Mouse (Mus musculus): ENCODE data around the gene Uroc1. TPM values are rescaled to one million over a fixed set of nuclear protein-coding genes. Genes with fewer than 3 reads are reported as not detected.
A peak's percentile ranks its signal among the peaks of the same experiment; 100 is the strongest.

Uroc1 gene
- polyA plus RNA-seq, 2 experiments: 9.6 to 17.5 TPM

- 8% methylated on average over 22 of the region's 22 CpGs for WGBS (ENCODE audit: insufficient replicate concordance)
- H3K27ac ChIP-seq: no peak within 1 kb of the TSS
- DNase-seq (ENCODE audit: low read depth in 3 of 3, low spot score in 3 of 3): peak in 1 of 3 experiments; percentile 15
Measured at GRCm38 (mm10) chr6:90324991-90325390, 8.1 kb upstream of the Uroc1 start, which contains the start of gene Chst13. Chst13 (minus strand) TSS chr6:90325185.

GRCm38 (mm10) chr6:90327670-90328069, 5.4 kb upstream of the Uroc1 start:
- H3K4me1 ChIP-seq (replicated peaks; ENCODE audit: control insufficient read depth in 2 of 2, insufficient read depth in 2 of 2, low read length in 1 of 2): peaks cover 0 to 2% of the 10 kb centered on the region in 2 experiments; a peak in 1 of 4 replicates
- H3K27me3 ChIP-seq (ENCODE audit: control insufficient read depth, insufficient read depth, low read length): no peaks in the 10 kb centered on the region
- DNase-seq (ENCODE audit: low read depth in 3 of 3, low spot score in 3 of 3) (no peak), ATAC-seq (ENCODE audit: insufficient read depth) (no peak)
- H3K9me3 ChIP-seq (ENCODE audit: control insufficient read depth, low read length): no peaks in the 10 kb centered on the region
- no peak overlapping the region for H3K27ac ChIP-seq
- no peak overlapping the region for H3K9ac ChIP-seq (replicated peaks)
- H3K4me3 ChIP-seq (ENCODE audit: insufficient read depth in 1 of 2, low read depth in 2 of 2, low read length in 2 of 2): no peak overlapping the region
- 11% methylated on average over 6 of the region's 6 CpGs for WGBS (ENCODE audit: insufficient replicate concordance)
- TF ChIP-seq CTCF (IDR thresholded peaks at IDR 0.05; ENCODE audit: low read depth) (peak; percentile 53), EP300 (IDR thresholded peaks at IDR 0.05; ENCODE audit: low read depth) (no peak)
- H3K4me2 ChIP-seq (ENCODE audit: low read depth): no peak overlapping the region
- no peaks in the 10 kb centered on the region for H3K36me3 ChIP-seq (replicated peaks; ENCODE audit: control insufficient read depth, insufficient read depth, low read depth)

More at GRCm38 (mm10) chr6:90324991-90325390, 8.1 kb upstream of the Uroc1 start, which contains the start of gene Chst13:
- ATAC-seq (ENCODE audit: insufficient read depth): peak; percentile 47; the same call in 1 of the 2 replicates
- Histone ChIP-seq H3K4me1 (replicated peaks; ENCODE audit: control insufficient read depth in 2 of 2, insufficient read depth in 2 of 2, low read length in 1 of 2) (peaks cover 0 to 6% of the 10 kb centered on the region in 2 experiments; a peak in 1 of 4 replicates), H3K27me3 (ENCODE audit: control insufficient read depth, insufficient read depth, low read length) (no peaks in the 10 kb centered on the region), H3K4me3 (ENCODE audit: insufficient read depth in 1 of 2, low read depth in 2 of 2, low read length in 2 of 2) (peak within 1 kb of the TSS; percentile 20 to 47), H3K36me3 (replicated peaks; ENCODE audit: control insufficient read depth, insufficient read depth, low read depth) (no peaks in the 10 kb centered on the region), H3K9me3 (ENCODE audit: control insufficient read depth, low read length) (no peaks in the 10 kb centered on the region), H3K9ac (replicated peaks) (no peak within 1 kb of the TSS), H3K4me2 (ENCODE audit: low read depth) (peak within 1 kb of the TSS; percentile 49)
- TF ChIP-seq CTCF (IDR thresholded peaks at IDR 0.05; ENCODE audit: low read depth) (no peak), EP300 (IDR thresholded peaks at IDR 0.05; ENCODE audit: low read depth) (no peak)

GRCm38 (mm10) chr6:90329953-90330352, 3.1 kb upstream of the Uroc1 start:
- no peak overlapping the region for H3K27ac ChIP-seq
- no peak for TF ChIP-seq CTCF (IDR thresholded peaks at IDR 0.05; ENCODE audit: low read depth)
- no peak for TF ChIP-seq EP300 (IDR thresholded peaks at IDR 0.05; ENCODE audit: low read depth)
- peaks cover 0 to 2% of the 10 kb centered on the region in 2 experiments; a peak in 1 of 4 replicates for H3K4me1 ChIP-seq (replicated peaks; ENCODE audit: control insufficient read depth in 2 of 2, insufficient read depth in 2 of 2, low read length in 1 of 2)
- no peak overlapping the region for H3K9ac ChIP-seq (replicated peaks)
- no peaks in the 10 kb centered on the region for H3K9me3 ChIP-seq (ENCODE audit: control insufficient read depth, low read length)
- no peaks in the 10 kb centered on the region for H3K27me3 ChIP-seq (ENCODE audit: control insufficient read depth, insufficient read depth, low read length)
- 35% methylated on average over 1 of the region's 1 CpGs for WGBS (ENCODE audit: insufficient replicate concordance)
- no peaks in the 10 kb centered on the region for H3K36me3 ChIP-seq (replicated peaks; ENCODE audit: control insufficient read depth, insufficient read depth, low read depth)
- no peak for ATAC-seq (ENCODE audit: insufficient read depth)
- H3K4me2 ChIP-seq (ENCODE audit: low read depth): no peak overlapping the region
- no peak for DNase-seq (ENCODE audit: low read depth in 3 of 3, low spot score in 3 of 3)
- H3K4me3 ChIP-seq (ENCODE audit: insufficient read depth in 1 of 2, low read depth in 2 of 2, low read length in 2 of 2): no peak overlapping the region

- 35% methylated on average over 3 of the region's 3 CpGs for WGBS (ENCODE audit: insufficient replicate concordance)
- Histone ChIP-seq H3K27ac (no peak overlapping the region), H3K4me3 (ENCODE audit: insufficient read depth in 1 of 2, low read depth in 2 of 2, low read length in 2 of 2) (peak overlapping the region in 1 of 2 experiments; percentile 27; a peak in 2 of 4 replicates), H3K36me3 (replicated peaks; ENCODE audit: control insufficient read depth, insufficient read depth, low read depth) (no peaks in the 10 kb centered on the region), H3K27me3 (ENCODE audit: control insufficient read depth, insufficient read depth, low read length) (no peaks in the 10 kb centered on the region), H3K4me1 (replicated peaks; ENCODE audit: control insufficient read depth in 2 of 2, insufficient read depth in 2 of 2, low read length in 1 of 2) (peaks cover 0 to 2% of the 10 kb centered on the region in 2 experiments; a peak in 1 of 4 replicates), H3K9me3 (ENCODE audit: control insufficient read depth, low read length) (no peaks in the 10 kb centered on the region), H3K4me2 (ENCODE audit: low read depth) (peak overlapping the region; percentile 46), H3K9ac (replicated peaks) (no peak overlapping the region)
- ATAC-seq (ENCODE audit: insufficient read depth): no peak
- TF ChIP-seq CTCF (IDR thresholded peaks at IDR 0.05; ENCODE audit: low read depth) (no peak), EP300 (IDR thresholded peaks at IDR 0.05; ENCODE audit: low read depth) (no peak)
- no peak for DNase-seq (ENCODE audit: low read depth in 3 of 3, low spot score in 3 of 3)
Measured at GRCm38 (mm10) chr6:90334244-90334643, 1.2 kb downstream of the Uroc1 start.

- no peak overlapping the region for H3K27ac ChIP-seq
- no peaks in the 10 kb centered on the region for H3K27me3 ChIP-seq (ENCODE audit: control insufficient read depth, insufficient read depth, low read length)
- ATAC-seq (ENCODE audit: insufficient read depth): no peak
- WGBS (ENCODE audit: insufficient replicate concordance): 61% methylated on average over 2 of the region's 2 CpGs
- TF ChIP-seq CTCF (IDR thresholded peaks at IDR 0.05; ENCODE audit: low read depth): no peak
- no peak for TF ChIP-seq EP300 (IDR thresholded peaks at IDR 0.05; ENCODE audit: low read depth)
- no peaks in the 10 kb centered on the region for H3K36me3 ChIP-seq (replicated peaks; ENCODE audit: control insufficient read depth, insufficient read depth, low read depth)
- no peak overlapping the region for H3K9ac ChIP-seq (replicated peaks)
- DNase-seq (ENCODE audit: low read depth in 3 of 3, low spot score in 3 of 3): no peak
- H3K4me3 ChIP-seq (ENCODE audit: insufficient read depth in 1 of 2, low read depth in 2 of 2, low read length in 2 of 2): no peak overlapping the region
- H3K4me1 ChIP-seq (replicated peaks; ENCODE audit: control insufficient read depth in 2 of 2, insufficient read depth in 2 of 2, low read length in 1 of 2): no peaks in the 10 kb centered on the region
- H3K4me2 ChIP-seq (ENCODE audit: low read depth): no peak overlapping the region
- H3K9me3 ChIP-seq (ENCODE audit: control insufficient read depth, low read length): no peaks in the 10 kb centered on the region
Measured at GRCm38 (mm10) chr6:90342343-90342742, 9.3 kb downstream of the Uroc1 start.

Data from liver, embryonic 14.5 days (tissue).